Mouse (Mus musculus) liver, adult 2 months (tissue): ENCODE data around the gene Sc5d.

Source experiments
- CTCF ChIP-seq: fragments of 200-500 bp; IDR thresholded peaks from 2 replicates; pipeline ENCODE4 v1.5.1; 2011; ENCODE audit warnings: low read depth, low read length, control low read depth
- POLR2A ChIP-seq: fragments of 200-500 bp; IDR thresholded peaks from 2 replicates; pipeline ENCODE4 v1.6.1; 2011; ENCODE audit warnings: low read length, control low read depth; ENCODE audit not compliant: insufficient read depth; ENCODE audit errors: extremely low read depth

- no peak for TF ChIP-seq CTCF
- no peak for TF ChIP-seq POLR2A
Observed at GRCm38 (mm10) chr9:42272690-42273089, 8.6 kb upstream of the Sc5d start.
